Mouse (Mus musculus) layer of hippocampus, adult 2 months (tissue): ENCODE data around the gene Ppard. TPM values are rescaled to one million over a fixed set of nuclear protein-coding genes. Genes with fewer than 3 reads are reported as not detected.
A peak's percentile ranks its signal among the peaks of the same experiment; 100 is the strongest.

ENCODE experiments used
- DNase-seq, 2 experiments: peaks; one replicate each; pipeline ENCODE4 v3.0.0; 2022; ENCODE audit warnings: low spot score in 2 of 2
- H3K27ac ChIP-seq: fragments of 200-600 bp; 2 replicates; pipeline ENCODE4 v1.8.1; 2022
- H3K4me3 ChIP-seq: fragments of 200-600 bp; 2 replicates; pipeline ENCODE4 v1.8.1; 2022; ENCODE audit warnings: mild to moderate bottlenecking
- CTCF ChIP-seq: fragments of 200-600 bp; conservative IDR thresholded peaks from 2 replicates; pipeline ENCODE4 v1.8.1; 2022; ENCODE audit warnings: antibody characterized with exemption, mild to moderate bottlenecking, moderate library complexity
- long read RNA-seq, 2 experiments: library from polyadenylated mRNA; stranded (forward); transcript quantifications; one replicate each; pipeline ENCODE4 v2.0.0; 2021; ENCODE audit warnings: borderline mapping rate in 2 of 2
- total RNA-seq, 2 experiments: library from RNA; stranded (reverse); gene quantifications; 2 replicates each; pipeline ENCODE4 v1.2.3; 2021

The Ppard gene
- total RNA-seq, result 10 to 100 TPM; 22.1 to 23.0 TPM
- long read RNA-seq, experiment 1, result 0 reads
- long read RNA-seq, experiment 2, result 0 reads

GRCm38 (mm10) chr17:28232475-28233060 is at the start of gene Ppard:
Gene Ppard (plus strand): TSS chr17:28232700.
- DNase-seq, result peak; percentile 94 to 98
- peak; percentile 83 for TF ChIP-seq CTCF
- peak within 1 kb of the TSS; percentile 97 for H3K4me3 ChIP-seq
- H3K27ac ChIP-seq, result peak within 1 kb of the TSS; percentile 95

- Histone ChIP-seq H3K27ac (no peak overlapping the region), H3K4me3 (no peak overlapping the region)
- no peak for TF ChIP-seq CTCF
- no peak for DNase-seq
Observed at GRCm38 (mm10) chr17:28184971-28185638, 47.4 kb upstream of the Ppard start.

- TF ChIP-seq CTCF, result no peak
- H3K27ac ChIP-seq, result no peak overlapping the region
Observed at GRCm38 (mm10) chr17:28188313-28188712, 44.2 kb upstream of the Ppard start.

DNA sequence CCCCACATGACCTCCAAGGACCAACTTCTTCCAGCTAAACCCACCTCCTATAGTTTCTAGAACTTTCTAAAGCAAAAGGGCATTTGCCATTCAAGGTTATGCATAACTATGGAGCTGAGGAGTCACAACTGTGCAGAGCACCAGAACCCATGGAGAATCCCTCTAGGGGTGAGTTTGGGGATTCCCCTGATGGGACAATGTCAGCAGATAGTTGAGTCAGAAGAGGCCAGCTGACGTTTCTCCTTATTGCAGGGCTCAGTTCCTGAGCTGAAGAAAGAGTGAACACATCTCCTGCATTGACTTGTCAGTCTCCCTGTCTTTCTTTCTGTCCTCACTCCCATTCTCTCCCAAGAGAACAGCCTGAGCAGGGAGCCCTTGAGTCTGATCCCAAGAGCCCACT is 39.7 kb upstream of the Ppard start:
- no peak; the same call in 1 of the 2 replicates for TF ChIP-seq CTCF
- no peak overlapping the region for H3K4me3 ChIP-seq
- no peak for DNase-seq
- H3K27ac ChIP-seq, result no peak overlapping the region

More at GRCm38 (mm10) chr17:28188313-28188712, 44.2 kb upstream of the Ppard start:
- DNase-seq, result no peak
- no peak overlapping the region for H3K4me3 ChIP-seq

- Histone ChIP-seq H3K4me3 (no peak overlapping the region), H3K27ac (no peak overlapping the region)
- TF ChIP-seq CTCF, result no peak
- no peak for DNase-seq
Observed at GRCm38 (mm10) chr17:28193559-28193958, 38.9 kb upstream of the Ppard start.

- TF ChIP-seq CTCF, result no peak
Observed at GRCm38 (mm10) chr17:28195033-28195432, 37.5 kb upstream of the Ppard start.

DNA sequence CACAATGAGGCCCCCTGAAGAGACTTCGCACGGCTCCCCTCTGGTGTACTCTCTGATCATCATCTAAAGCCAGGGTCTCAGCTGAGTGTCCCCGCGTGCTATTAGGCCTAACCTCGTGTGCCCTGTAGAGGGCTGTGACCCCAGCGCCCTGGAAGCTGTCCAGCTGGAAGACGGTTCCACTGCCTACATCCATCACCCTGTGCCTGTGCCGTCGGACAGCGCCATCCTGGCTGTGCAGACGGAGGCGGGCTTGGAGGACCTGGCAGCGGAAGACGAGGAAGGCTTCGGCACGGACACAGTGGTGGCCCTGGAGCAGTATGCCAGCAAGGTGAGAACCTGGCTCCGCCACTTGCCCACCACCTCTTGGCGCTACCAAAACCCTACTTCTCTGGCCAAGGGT is 34.9 kb upstream of the Ppard start:
- no peak for DNase-seq
- Histone ChIP-seq H3K27ac (no peak overlapping the region), H3K4me3 (no peak overlapping the region)
- no peak for TF ChIP-seq CTCF

More at GRCm38 (mm10) chr17:28195033-28195432, 37.5 kb upstream of the Ppard start:
- H3K27ac ChIP-seq, result no peak overlapping the region
- no peak for DNase-seq
- no peak overlapping the region for H3K4me3 ChIP-seq

- no peak for TF ChIP-seq CTCF
Observed at GRCm38 (mm10) chr17:28201982-28202381, 30.5 kb upstream of the Ppard start.

GRCm38 (mm10) chr17:28204052-28204720 is 28.3 kb upstream of the Ppard start:
- peak; percentile 39 to 65 for DNase-seq
- TF ChIP-seq CTCF, result peak; percentile 86
- Histone ChIP-seq H3K27ac (no peak overlapping the region), H3K4me3 (no peak overlapping the region)

More at GRCm38 (mm10) chr17:28201982-28202381, 30.5 kb upstream of the Ppard start:
- no peak for DNase-seq
- Histone ChIP-seq H3K4me3 (no peak overlapping the region), H3K27ac (no peak overlapping the region)

GRCm38 (mm10) chr17:28205443-28205842 is 27.1 kb upstream of the Ppard start:
- Histone ChIP-seq H3K27ac (no peak overlapping the region), H3K4me3 (no peak overlapping the region)
- no peak for TF ChIP-seq CTCF
- no peak for DNase-seq

DNA sequence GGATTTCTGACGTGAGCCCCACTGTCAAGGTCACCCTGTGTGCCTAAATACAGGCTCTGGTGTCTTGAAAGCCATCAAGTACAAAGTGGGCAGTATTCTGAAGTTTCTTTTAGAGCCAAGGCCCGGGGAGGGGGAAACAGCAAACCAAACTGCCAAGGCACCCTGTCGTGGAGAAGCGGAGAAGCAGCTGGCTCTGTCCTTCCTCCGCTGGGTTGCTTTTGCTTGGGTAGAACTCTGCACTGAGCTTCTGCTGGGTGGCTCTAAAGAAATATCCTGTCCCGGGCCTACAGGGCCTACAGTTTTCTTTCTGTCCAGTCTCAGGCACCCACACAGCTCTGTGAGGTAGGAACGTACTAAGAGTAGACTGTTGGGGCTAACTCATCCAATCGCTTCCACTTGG is 25.4 kb upstream of the Ppard start:
- Histone ChIP-seq H3K27ac (peak overlapping the region; percentile 75), H3K4me3 (no peak overlapping the region)
- no peak for TF ChIP-seq CTCF
- DNase-seq, result no peak

DNA sequence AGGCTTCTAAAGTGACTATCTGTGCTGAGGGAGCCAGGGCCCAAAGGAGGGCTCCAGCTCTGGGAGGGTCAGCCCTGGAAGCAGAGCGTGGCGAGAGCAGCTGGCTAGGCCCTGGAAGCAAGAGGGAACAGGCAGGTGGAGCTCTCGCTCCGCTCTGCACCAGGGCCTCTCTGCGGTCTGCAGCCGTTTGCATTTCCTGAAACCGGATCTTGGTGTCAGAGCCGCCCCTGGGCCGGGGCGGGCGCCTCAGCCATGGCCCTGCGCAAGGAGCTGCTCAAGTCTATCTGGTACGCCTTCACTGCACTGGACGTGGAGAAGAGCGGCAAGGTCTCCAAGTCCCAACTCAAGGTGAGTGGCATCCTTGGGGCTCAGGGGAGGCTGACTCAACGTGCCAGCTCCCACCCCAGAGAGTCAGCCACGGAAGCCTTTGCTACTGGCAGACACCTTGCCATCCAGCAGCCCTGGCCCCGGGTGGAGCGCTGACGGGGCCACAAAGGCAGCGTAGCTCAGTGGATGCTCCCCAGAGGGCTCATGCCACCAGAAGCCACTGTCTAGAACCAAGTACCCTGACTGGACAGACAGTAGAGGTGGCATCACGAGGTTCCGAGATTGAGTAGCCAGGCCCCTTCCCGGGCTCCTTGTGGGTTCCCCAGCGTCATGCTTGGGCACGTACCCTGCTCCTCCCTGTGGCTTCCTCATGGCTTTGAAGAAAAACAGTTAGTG is 24.7 kb upstream of the Ppard start, which contains the start of gene Def6:
Gene Def6 (plus strand): TSS at position 188 of the 723 bp plus-strand sequence.
- peak; percentile 69 for TF ChIP-seq CTCF
- Histone ChIP-seq H3K27ac (peak within 1 kb of the TSS; percentile 75), H3K4me3 (peak within 1 kb of the TSS; percentile 50)
- DNase-seq, result no peak

GRCm38 (mm10) chr17:28208314-28208612 is 24.2 kb upstream of the Ppard start:
- peak overlapping the region; percentile 50 for H3K4me3 ChIP-seq
- H3K27ac ChIP-seq, result peak overlapping the region; percentile 75
- no peak for DNase-seq
- no peak for TF ChIP-seq CTCF
